Mouse (Mus musculus) heart, adult 2 months (tissue): ENCODE results near the gene Polr2i. TPM values are rescaled to one million over a fixed set of nuclear protein-coding genes. Genes with fewer than 3 reads are reported as not detected.

ENCODE experiments used
- DNase-seq, 2 experiments: peaks; one replicate each; pipeline ENCODE4 v3.0.0; 2021
- H3K27ac ChIP-seq: fragments of 200-600 bp; 2 replicates; pipeline ENCODE4 v1.8.1; 2022
- H3K27me3 ChIP-seq: fragments of 200-500 bp; 2 replicates; pipeline ENCODE4 v1.6.1; 2012; ENCODE audit warnings: mild to moderate bottlenecking, low read length, inconsistent platforms, mixed read lengths; ENCODE audit not compliant: control insufficient read depth, insufficient read depth
- H3K36me3 ChIP-seq: fragments of 200-500 bp; 2 replicates; pipeline ENCODE4 v1.6.1; 2012; ENCODE audit warnings: low read length, inconsistent platforms; ENCODE audit not compliant: control insufficient read depth, insufficient read depth
- H3K4me1 ChIP-seq: fragments of 200-500 bp; 2 replicates; pipeline ENCODE4 v1.6.1; 2011; ENCODE audit warnings: low read length; ENCODE audit not compliant: control insufficient read depth, insufficient read depth
- H3K4me3 ChIP-seq: fragments of 200-600 bp; 2 replicates; pipeline ENCODE4 v1.8.1; 2022
- H3K79me2 ChIP-seq: fragments of 200-500 bp; replicated peaks from 2 replicates; pipeline ENCODE4 v1.6.1; 2012; ENCODE audit warnings: mild to moderate bottlenecking, inconsistent platforms, low read length, moderate library complexity, mixed read lengths; ENCODE audit not compliant: control insufficient read depth, insufficient read depth
- H3K9ac ChIP-seq: fragments of 200-500 bp; 2 replicates; pipeline ENCODE4 v1.6.1; 2012; ENCODE audit warnings: low read depth, mild to moderate bottlenecking, control low read depth, inconsistent platforms, low read length, mixed read lengths
- CTCF ChIP-seq: fragments of 200-600 bp; IDR thresholded peaks from 2 replicates; pipeline ENCODE4 v1.8.1; 2022; ENCODE audit warnings: antibody characterized with exemption, mild to moderate bottlenecking, moderate library complexity
- EP300 ChIP-seq: fragments of 200-500 bp; IDR thresholded peaks from 2 replicates; pipeline ENCODE4 v1.6.1; 2011; ENCODE audit warnings: low read depth, low read length, control low read depth; ENCODE audit not compliant: insufficient read depth
- POLR2A ChIP-seq: fragments of 200-500 bp; IDR thresholded peaks from 2 replicates; pipeline ENCODE4 v1.6.1; 2011; ENCODE audit warnings: mild to moderate bottlenecking, low read depth, low read length, control low read depth; ENCODE audit not compliant: insufficient read depth
- WGBS: fragments of 180-500 bp; shearing (Covaris S2); methylation state at CpG from one replicate; pipeline ENCODE4 v1.1.7; 2018; 5-methylcytosine and 5-hydroxymethylcytosine counted together
- intact Hi-C: fragments of 180-260 bp; cut with DNase I; formaldehyde crosslinking; loops from one replicate; pipeline ENCODE4 v1.15.1; 2025
- polyA plus RNA-seq: library from polyadenylated mRNA; depleted of rRNA; stranded (reverse); fragments of >200 nt; gene quantifications from 2 replicates; pipeline ENCODE4 v1.2.3, GENCODE M21; 2012; rRNA removed
- total RNA-seq, 2 experiments: library from RNA; stranded (reverse); gene quantifications; 2 replicates each; pipeline ENCODE4 v1.2.3; 2021

Polr2i gene
- total and polyA plus RNA-seq, 3 experiments, result 52.6 to 95.1 (median 58.6) TPM

- under 1% methylated on average over 48 of the region's 49 CpGs for WGBS
- intact Hi-C loops, result loop anchor here (1.0 kb wide), 1 partner anchor 49 kb away; the partner anchor contains the start of gene Polr2i
- DNase-seq, result peak; percentile 91 to 93
Observed at GRCm38 (mm10) chr7:30279951-30280669, 48.4 kb downstream of the Polr2i start, which contains the start of the genes Thap8 and Wdr62. Gene Thap8, plus strand, starts transcription at chr7:30280094. Gene Wdr62, minus strand, starts transcription at chr7:30280419.

GRCm38 (mm10) chr7:30280670-30281138 is 49.0 kb downstream of the Polr2i start:
- intact Hi-C loops, result loop anchor here (1.0 kb wide), 1 partner anchor 49 kb away; the partner anchor contains the start of gene Polr2i
- H3K27ac ChIP-seq, result peak overlapping the region; percentile 91
- peak overlapping the region; percentile 36 for H3K9ac ChIP-seq

More at GRCm38 (mm10) chr7:30279951-30280669, 48.4 kb downstream of the Polr2i start, which contains the start of the genes Thap8 and Wdr62:
- Histone ChIP-seq H3K4me3 (peak within 1 kb of the TSS; percentile 90), H3K36me3 (no peaks in the 10 kb centered on the region), H3K9ac (peak within 1 kb of the TSS; percentile 36), H3K27me3 (no peaks in the 10 kb centered on the region), H3K4me1 (no peaks in the 10 kb centered on the region; the same call in 1 of the 2 replicates), H3K27ac (peak within 1 kb of the TSS; percentile 91), H3K79me2 (no peaks in the 10 kb centered on the region)
- TF ChIP-seq CTCF (0 out of 2 replicates have a peak, but pooled peaks have one; percentile 2), EP300 (no peak), POLR2A (peak; percentile 67; the same call in 1 of the 2 replicates)

GRCm38 (mm10) chr7:30281522-30281921 is 49.8 kb downstream of the Polr2i start:
- intact Hi-C loops, result no loop called here

More at GRCm38 (mm10) chr7:30280670-30281138, 49.0 kb downstream of the Polr2i start:
- no peaks in the 10 kb centered on the region for H3K27me3 ChIP-seq
- WGBS, result under 1% methylated on average over 20 of the region's 20 CpGs
- H3K4me1 ChIP-seq, result no peaks in the 10 kb centered on the region; the same call in 1 of the 2 replicates
- TF ChIP-seq CTCF (no peak), POLR2A (peak; percentile 64), EP300 (no peak; the same call in 1 of the 2 replicates)
- no peaks in the 10 kb centered on the region for H3K36me3 ChIP-seq
- H3K4me3 ChIP-seq, result peak overlapping the region; percentile 90
- H3K79me2 ChIP-seq, result no peaks in the 10 kb centered on the region
- DNase-seq, result peak; percentile 88 to 91

GRCm38 (mm10) chr7:30282740-30283139 is 51.0 kb downstream of the Polr2i start:
- WGBS, result 45% methylated on average over 7 of the region's 7 CpGs
- H3K9ac ChIP-seq, result 0 out of 2 replicates have a peak overlapping the region, but pooled peaks have one; percentile 35
- no peak overlapping the region for H3K27ac ChIP-seq
- peak in 1 of 2 experiments; percentile 26 for DNase-seq
- no peak for TF ChIP-seq CTCF
- peak; percentile 52; the same call in 1 of the 2 replicates for TF ChIP-seq POLR2A
- intact Hi-C loops, result loop anchor here (2.0 kb wide), 1 partner anchor 18 kb away; no protein-coding TSS in a partner anchor
- H3K27me3 ChIP-seq, result no peaks in the 10 kb centered on the region
- no peaks in the 10 kb centered on the region for H3K79me2 ChIP-seq
- H3K4me3 ChIP-seq, result no peak overlapping the region
- no peaks in the 10 kb centered on the region; the same call in 1 of the 2 replicates for H3K4me1 ChIP-seq
- H3K36me3 ChIP-seq, result no peaks in the 10 kb centered on the region

More at GRCm38 (mm10) chr7:30281522-30281921, 49.8 kb downstream of the Polr2i start:
- WGBS, result 80% methylated on average over 4 of the region's 4 CpGs
- Histone ChIP-seq H3K9ac (no peak overlapping the region), H3K27me3 (no peaks in the 10 kb centered on the region), H3K27ac (no peak overlapping the region), H3K4me3 (no peak overlapping the region), H3K4me1 (no peaks in the 10 kb centered on the region; the same call in 1 of the 2 replicates), H3K79me2 (no peaks in the 10 kb centered on the region), H3K36me3 (no peaks in the 10 kb centered on the region)
- TF ChIP-seq POLR2A (no peak), CTCF (no peak), EP300 (no peak)
- DNase-seq, result no peak

Other genes starting within 250 kb of the Polr2i start
- gene Zfp568, start 248.0 kb upstream of the Polr2i start, total RNA-seq, result 10 to 100 TPM; 19.6 to 28.1 TPM
- 5.6 and 12.5 TPM in 2 replicates for gene Zfp568, start 248.0 kb upstream of the Polr2i start, polyA plus RNA-seq
- 1 to 10 TPM; 2.5 to 2.7 TPM for gene Zfp14, start 180.6 kb upstream of the Polr2i start, total RNA-seq
- gene Zfp14, start 180.6 kb upstream of the Polr2i start, polyA plus RNA-seq, result 3.5 and 7.3 TPM in 2 replicates
- gene Zfp82, start 159.0 kb upstream of the Polr2i start, total RNA-seq, result 1 to 10 TPM; 1.3 to 2.8 TPM
- 0.74 and 0.91 TPM in 2 replicates for gene Zfp82, start 159.0 kb upstream of the Polr2i start, polyA plus RNA-seq
- under 1 TPM in 1 of 2 experiments, not detected in 1; 0.84 TPM for gene Gm26920, start 141.5 kb upstream of the Polr2i start, total RNA-seq
- not detected in 2 replicates for gene Gm26920, start 141.5 kb upstream of the Polr2i start, polyA plus RNA-seq
- 1 to 10 TPM; 1.4 to 2.0 TPM for gene Zfp566, start 141.4 kb upstream of the Polr2i start, total RNA-seq
- gene Zfp566, start 141.4 kb upstream of the Polr2i start, polyA plus RNA-seq, result 1.7 and 1.9 TPM in 2 replicates
- gene Zfp260, start 137.2 kb upstream of the Polr2i start, total RNA-seq, result 10 to 100 TPM; 27.4 to 30.6 TPM
- 15.9 and 30.9 TPM in 2 replicates for gene Zfp260, start 137.2 kb upstream of the Polr2i start, polyA plus RNA-seq
- 1 to 10 TPM; 2.1 to 2.4 TPM for gene Zfp382, start 110.0 kb upstream of the Polr2i start, total RNA-seq
- gene Zfp382, start 110.0 kb upstream of the Polr2i start, polyA plus RNA-seq, result 0.68 and 0.88 TPM in 2 replicates
- gene Zfp146, start 62.2 kb upstream of the Polr2i start, total RNA-seq, result 10 to 100 TPM; 29.8 TPM
- gene Zfp146, start 62.2 kb upstream of the Polr2i start, polyA plus RNA-seq, result 11.0 and 21.5 TPM in 2 replicates
- 1,000 to 10,000 TPM; 2,711 to 3,278 TPM for gene Cox7a1, start 47.8 kb upstream of the Polr2i start, total RNA-seq
- gene Cox7a1, start 47.8 kb upstream of the Polr2i start, polyA plus RNA-seq, result 2,213 and 2,519 TPM in 2 replicates
- gene Capns1, start 33.1 kb upstream of the Polr2i start, total RNA-seq, result 100 to 1,000 TPM; 274 to 315 TPM
- 826 and 1,000 TPM in 2 replicates for gene Capns1, start 33.1 kb upstream of the Polr2i start, polyA plus RNA-seq
- 10 to 100 TPM; 52.7 to 56.7 TPM for gene Tbcb, start 324 bp downstream of the Polr2i start, total RNA-seq
- gene Tbcb, start 324 bp downstream of the Polr2i start, polyA plus RNA-seq, result 36.6 and 49.5 TPM in 2 replicates
- gene Ovol3, start 3.8 kb downstream of the Polr2i start, total RNA-seq, result not detected
- not detected in 2 replicates for gene Ovol3, start 3.8 kb downstream of the Polr2i start, polyA plus RNA-seq
- gene Thap8, start 48.1 kb downstream of the Polr2i start, total RNA-seq, result not detected
- gene Thap8, start 48.1 kb downstream of the Polr2i start, polyA plus RNA-seq, result 0.10 TPM in 1 of 2 replicates, not detected in the other
- gene Wdr62, start 48.5 kb downstream of the Polr2i start, total RNA-seq, result 1 to 10 TPM in 1 of 2 experiments, under 1 TPM in 1; 0.97 to 1.7 TPM
- gene Wdr62, start 48.5 kb downstream of the Polr2i start, polyA plus RNA-seq, result 3.7 and 5.3 TPM in 2 replicates
- gene Clip3, start 59.8 kb downstream of the Polr2i start, total RNA-seq, result 1 to 10 TPM; 5.6 TPM
- 5.6 and 6.6 TPM in 2 replicates for gene Clip3, start 59.8 kb downstream of the Polr2i start, polyA plus RNA-seq
- 10 to 100 TPM; 24.0 to 29.5 TPM for gene Alkbh6, start 76.8 kb downstream of the Polr2i start, total RNA-seq
- gene Alkbh6, start 76.8 kb downstream of the Polr2i start, polyA plus RNA-seq, result 59.6 and 61.7 TPM in 2 replicates
- gene Syne4, start 82.9 kb downstream of the Polr2i start, total RNA-seq, result under 1 TPM; 0.26 to 0.50 TPM
- gene Syne4, start 82.9 kb downstream of the Polr2i start, polyA plus RNA-seq, result 5.3 and 5.6 TPM in 2 replicates
- gene E130208F15Rik, start 89.8 kb downstream of the Polr2i start, total RNA-seq, result under 1 TPM; 0.55 to 0.63 TPM
- gene E130208F15Rik, start 89.8 kb downstream of the Polr2i start, polyA plus RNA-seq, result 0.31 and 0.41 TPM in 2 replicates
- 10 to 100 TPM; 12.5 TPM for gene Sdhaf1, start 91.9 kb downstream of the Polr2i start, total RNA-seq
- gene Sdhaf1, start 91.9 kb downstream of the Polr2i start, polyA plus RNA-seq, result 17.4 and 17.9 TPM in 2 replicates
- gene Lrfn3, start 130.8 kb downstream of the Polr2i start, total RNA-seq, result 1 to 10 TPM; 1.1 to 1.3 TPM
- 1.4 and 1.9 TPM in 2 replicates for gene Lrfn3, start 130.8 kb downstream of the Polr2i start, polyA plus RNA-seq
- gene Tyrobp, start 181.8 kb downstream of the Polr2i start, total RNA-seq, result 10 to 100 TPM; 20.1 to 23.6 TPM
- gene Tyrobp, start 181.8 kb downstream of the Polr2i start, polyA plus RNA-seq, result 62.7 and 65.5 TPM in 2 replicates
- under 1 TPM in 1 of 2 experiments, not detected in 1; 0.59 TPM for gene Hcst, start 187.9 kb downstream of the Polr2i start, total RNA-seq
- gene Hcst, start 187.9 kb downstream of the Polr2i start, polyA plus RNA-seq, result 4.8 TPM in 1 of 2 replicates, not detected in the other
- under 1 TPM; 0.47 to 0.66 TPM for gene Nfkbid, start 189.8 kb downstream of the Polr2i start, total RNA-seq
- 0.94 and 1.3 TPM in 2 replicates for gene Nfkbid, start 189.8 kb downstream of the Polr2i start, polyA plus RNA-seq
- 1 to 10 TPM; 3.2 to 3.5 TPM for gene Aplp1, start 213.6 kb downstream of the Polr2i start, total RNA-seq
- gene Aplp1, start 213.6 kb downstream of the Polr2i start, polyA plus RNA-seq, result 3.6 and 6.2 TPM in 2 replicates
- gene Kirrel2, start 225.7 kb downstream of the Polr2i start, total RNA-seq, result not detected
- not detected in 2 replicates for gene Kirrel2, start 225.7 kb downstream of the Polr2i start, polyA plus RNA-seq
- not detected for gene Nphs1, start 226.4 kb downstream of the Polr2i start, total RNA-seq
- gene Nphs1, start 226.4 kb downstream of the Polr2i start, polyA plus RNA-seq, result 0.04 TPM in 1 of 2 replicates, not detected in the other